Mouse (Mus musculus): ENCODE data around the gene Fau.
"Not testable (repeated sequence)": the region's sequence is repeated elsewhere in the genome, so short reads cannot be mapped to it uniquely, and the experiment has no call there.

The Fau gene

DNA sequence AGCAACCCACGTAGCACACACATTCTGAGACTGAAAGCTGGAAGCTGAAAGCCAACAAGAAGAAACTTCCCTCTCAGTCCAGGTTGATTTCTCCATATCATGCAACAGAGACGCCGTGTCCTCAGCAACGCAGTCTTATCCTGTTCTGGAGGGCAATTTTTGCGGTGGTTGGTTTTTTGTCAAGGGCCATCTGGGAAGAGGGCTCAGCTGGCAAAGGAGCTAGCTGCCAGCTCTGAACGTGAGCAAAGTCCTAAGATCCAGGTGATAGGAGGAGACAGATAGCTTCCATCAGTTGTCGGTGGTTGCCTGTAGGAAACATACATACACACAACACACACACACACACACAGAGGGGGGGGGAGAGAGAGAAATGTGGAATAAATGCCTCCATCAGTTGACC is 19.3 kb upstream of the Fau start:
- H3K4me1 ChIP-seq (replicated peaks; ENCODE audit: low read depth, low read length), result peaks cover 17% of the 10 kb centered on the region
- TF ChIP-seq POU5F1 (IDR thresholded peaks at IDR 0.05; ENCODE audit: borderline replicate concordance, low read length), result no peak
- TF ChIP-seq CTCF (conservative IDR thresholded peaks at IDR 0.05; ENCODE audit: low read length), result no peak
- no peak for TF ChIP-seq NANOG (IDR thresholded peaks at IDR 0.05; ENCODE audit: borderline replicate concordance, low read length)
- no peaks in the 10 kb centered on the region for H3K9me3 ChIP-seq (ENCODE audit: low read length)

GRCm38 (mm10) chr19:6040002-6040401 is 17.6 kb upstream of the Fau start:
- TF ChIP-seq NANOG (IDR thresholded peaks at IDR 0.05; ENCODE audit: borderline replicate concordance, low read length), result no peak
- TF ChIP-seq CTCF (conservative IDR thresholded peaks at IDR 0.05; ENCODE audit: low read length), result no peak
- TF ChIP-seq POU5F1 (IDR thresholded peaks at IDR 0.05; ENCODE audit: borderline replicate concordance, low read length), result no peak
- no peaks in the 10 kb centered on the region for H3K9me3 ChIP-seq (ENCODE audit: low read length)
- no peak overlapping the region for H3K4me3 ChIP-seq (replicated peaks; ENCODE audit: low read length)
- H3K36me3 ChIP-seq (ENCODE audit: insufficient read depth, low read length), result no peaks in the 10 kb centered on the region
- no peaks in the 10 kb centered on the region; the same call in 1 of the 2 replicates for H3K27me3 ChIP-seq (ENCODE audit: insufficient read depth, low read length)
- H3K4me1 ChIP-seq (replicated peaks; ENCODE audit: low read depth, low read length), result peaks cover 19% of the 10 kb centered on the region

More for the DNA sequence above, 19.3 kb upstream of the Fau start:
- Histone ChIP-seq H3K4me3 (replicated peaks; ENCODE audit: low read length) (no peak overlapping the region), H3K27me3 (ENCODE audit: insufficient read depth, low read length) (no peaks in the 10 kb centered on the region; the same call in 1 of the 2 replicates), H3K36me3 (ENCODE audit: insufficient read depth, low read length) (no peaks in the 10 kb centered on the region)

- no peaks in the 10 kb centered on the region for H3K9me3 ChIP-seq (ENCODE audit: low read length)
- TF ChIP-seq NANOG (IDR thresholded peaks at IDR 0.05; ENCODE audit: borderline replicate concordance, low read length) (no peak), CTCF (conservative IDR thresholded peaks at IDR 0.05; ENCODE audit: low read length) (no peak), POU5F1 (IDR thresholded peaks at IDR 0.05; ENCODE audit: borderline replicate concordance, low read length) (no peak)
- no peaks in the 10 kb centered on the region; the same call in 1 of the 2 replicates for H3K27me3 ChIP-seq (ENCODE audit: insufficient read depth, low read length)
- H3K4me1 ChIP-seq (replicated peaks; ENCODE audit: low read depth, low read length), result peaks cover 30% of the 10 kb centered on the region
- H3K36me3 ChIP-seq (ENCODE audit: insufficient read depth, low read length), result no peaks in the 10 kb centered on the region
- 0 out of 2 replicates have a peak overlapping the region, but pooled peaks have one; percentile 23 for H3K4me3 ChIP-seq (replicated peaks; ENCODE audit: low read length)
Measured at GRCm38 (mm10) chr19:6042293-6042692, 15.4 kb upstream of the Fau start.

DNA sequence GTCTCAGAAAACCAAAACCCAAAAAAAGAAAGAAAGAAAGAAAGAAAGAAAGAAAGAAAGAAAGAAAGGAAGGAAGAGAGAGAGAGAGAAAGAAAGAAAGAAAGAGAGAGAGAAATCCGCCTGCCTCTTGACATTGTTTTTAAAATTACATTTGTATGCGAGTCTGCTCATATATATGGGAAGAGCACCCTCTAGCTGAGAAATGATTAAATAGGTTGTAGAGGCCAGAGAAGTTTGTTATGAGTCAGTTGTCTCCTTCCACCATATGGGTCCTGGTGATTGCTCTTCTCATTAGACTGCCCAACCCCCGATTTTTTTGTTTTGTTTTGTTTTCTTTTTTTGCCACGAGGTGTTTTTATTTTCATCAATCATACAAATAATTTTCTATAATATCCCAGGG is 13.5 kb upstream of the Fau start:
- H3K27me3 ChIP-seq (ENCODE audit: insufficient read depth, low read length); H3K4me3 ChIP-seq (replicated peaks; ENCODE audit: low read length); H3K9me3 ChIP-seq (ENCODE audit: low read length): not testable (repeated sequence)
- peak; percentile 13; the same call in 1 of the 2 replicates for TF ChIP-seq CTCF (conservative IDR thresholded peaks at IDR 0.05; ENCODE audit: low read length)
- peaks cover 45% of the 10 kb centered on the region for H3K4me1 ChIP-seq (replicated peaks; ENCODE audit: low read depth, low read length)
- peaks cover 16% of the 10 kb centered on the region for H3K36me3 ChIP-seq (ENCODE audit: insufficient read depth, low read length)

- H3K36me3 ChIP-seq (ENCODE audit: insufficient read depth, low read length), result peaks cover 31% of the 10 kb centered on the region
- H3K27me3 ChIP-seq (ENCODE audit: insufficient read depth, low read length), result no peaks in the 10 kb centered on the region
- peak overlapping the region; percentile 96 for H3K4me3 ChIP-seq (replicated peaks; ENCODE audit: low read length)
- H3K4me1 ChIP-seq (replicated peaks; ENCODE audit: low read depth, low read length), result peaks cover 50% of the 10 kb centered on the region
- H3K9me3 ChIP-seq (ENCODE audit: low read length), result no peaks in the 10 kb centered on the region
- no peak for TF ChIP-seq CTCF (conservative IDR thresholded peaks at IDR 0.05; ENCODE audit: low read length)
- no peak for TF ChIP-seq NANOG (IDR thresholded peaks at IDR 0.05; ENCODE audit: borderline replicate concordance, low read length)
- TF ChIP-seq POU5F1 (IDR thresholded peaks at IDR 0.05; ENCODE audit: borderline replicate concordance, low read length), result no peak
Measured at GRCm38 (mm10) chr19:6045366-6046293, 12.0 kb upstream of the Fau start.

DNA sequence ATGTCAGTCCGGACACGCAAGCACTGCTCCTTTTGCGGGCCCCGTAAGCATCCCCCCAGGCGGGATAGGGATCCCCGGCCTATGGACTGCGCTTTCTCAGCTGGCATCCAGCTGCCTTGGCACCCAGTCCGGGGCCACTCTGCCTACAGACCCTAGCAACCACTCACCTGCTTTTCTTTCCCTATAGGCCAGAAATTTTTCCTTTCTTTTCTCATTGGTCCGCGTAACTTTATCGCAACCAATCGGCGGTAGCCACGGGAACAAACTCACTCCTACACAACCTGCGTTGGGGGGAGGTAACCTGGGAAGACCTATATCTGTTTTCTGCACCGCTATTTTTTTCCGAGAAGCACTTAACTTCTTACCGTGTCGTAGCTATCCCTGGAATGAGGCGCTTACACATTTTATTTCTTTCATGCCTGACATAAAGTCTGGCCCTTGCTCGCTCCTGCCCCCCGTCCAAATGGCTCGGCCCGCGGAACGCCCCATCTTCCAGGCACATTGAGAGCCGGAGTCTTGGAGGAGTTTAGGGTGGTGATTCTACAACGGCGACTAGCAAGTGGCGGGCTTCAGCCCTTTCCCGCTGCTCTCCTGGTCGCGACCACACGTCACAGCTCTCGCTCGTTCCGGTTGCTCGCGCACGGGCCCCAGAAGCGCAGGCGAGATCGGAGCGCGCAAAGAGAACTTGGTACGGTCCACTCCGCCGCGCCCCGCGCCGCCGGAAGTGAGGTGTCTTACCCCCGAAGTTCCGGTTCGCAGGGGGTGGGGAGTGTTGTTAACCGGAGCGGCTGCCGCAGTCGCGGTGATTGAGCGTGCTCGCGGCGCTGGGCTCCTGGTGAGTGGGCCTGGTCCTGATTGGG is 11.1 kb upstream of the Fau start, which contains the start of gene Syvn1:
TSS of gene Syvn1 (plus strand) at position 283 of the 860 bp plus-strand sequence.
- Histone ChIP-seq H3K9me3 (ENCODE audit: low read length) (no peaks in the 10 kb centered on the region), H3K4me3 (replicated peaks; ENCODE audit: low read length) (peak within 1 kb of the TSS; percentile 96), H3K27me3 (ENCODE audit: insufficient read depth, low read length) (no peaks in the 10 kb centered on the region), H3K36me3 (ENCODE audit: insufficient read depth, low read length) (peaks cover 40% of the 10 kb centered on the region), H3K4me1 (replicated peaks; ENCODE audit: low read depth, low read length) (peaks cover 55% of the 10 kb centered on the region)
- TF ChIP-seq POU5F1 (IDR thresholded peaks at IDR 0.05; ENCODE audit: borderline replicate concordance, low read length) (no peak), NANOG (IDR thresholded peaks at IDR 0.05; ENCODE audit: borderline replicate concordance, low read length) (no peak), CTCF (conservative IDR thresholded peaks at IDR 0.05; ENCODE audit: low read length) (no peak)

GRCm38 (mm10) chr19:6047154-6047898 is 10.3 kb upstream of the Fau start:
- Histone ChIP-seq H3K4me3 (replicated peaks; ENCODE audit: low read length) (peak overlapping the region; percentile 96), H3K4me1 (replicated peaks; ENCODE audit: low read depth, low read length) (peaks cover 52% of the 10 kb centered on the region), H3K27me3 (ENCODE audit: insufficient read depth, low read length) (no peaks in the 10 kb centered on the region), H3K9me3 (ENCODE audit: low read length) (no peaks in the 10 kb centered on the region), H3K36me3 (ENCODE audit: insufficient read depth, low read length) (peaks cover 48% of the 10 kb centered on the region)
- TF ChIP-seq CTCF (conservative IDR thresholded peaks at IDR 0.05; ENCODE audit: low read length) (no peak), POU5F1 (IDR thresholded peaks at IDR 0.05; ENCODE audit: borderline replicate concordance, low read length) (no peak), NANOG (IDR thresholded peaks at IDR 0.05; ENCODE audit: borderline replicate concordance, low read length) (no peak)

DNA sequence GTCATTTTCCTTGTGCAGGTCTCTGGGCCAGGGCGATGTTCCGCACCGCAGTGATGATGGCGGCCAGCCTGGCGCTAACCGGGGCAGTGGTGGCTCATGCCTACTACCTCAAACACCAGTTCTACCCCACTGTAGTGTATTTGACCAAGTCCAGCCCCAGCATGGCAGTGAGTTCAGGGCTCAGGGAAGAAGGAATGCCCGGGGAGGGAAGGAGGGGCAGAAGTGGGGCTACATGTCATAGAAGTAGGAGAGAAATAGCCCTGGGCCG is 9.8 kb upstream of the Fau start:
- TF ChIP-seq CTCF (conservative IDR thresholded peaks at IDR 0.05; ENCODE audit: low read length), result no peak
- H3K36me3 ChIP-seq (ENCODE audit: insufficient read depth, low read length), result peaks cover 53% of the 10 kb centered on the region
- H3K4me1 ChIP-seq (replicated peaks; ENCODE audit: low read depth, low read length), result peaks cover 52% of the 10 kb centered on the region
- no peaks in the 10 kb centered on the region for H3K27me3 ChIP-seq (ENCODE audit: insufficient read depth, low read length)
- no peaks in the 10 kb centered on the region for H3K9me3 ChIP-seq (ENCODE audit: low read length)
- H3K4me3 ChIP-seq (replicated peaks; ENCODE audit: low read length), result peak overlapping the region; percentile 96

Measured in E14TG2a.4 (cell line).